Mouse (Mus musculus): ENCODE data around the gene Ociad2. TPM values are rescaled to one million over a fixed set of nuclear protein-coding genes. Genes with fewer than 3 reads are reported as not detected.

Gene Ociad2
- polyA plus RNA-seq, 1 experiment from 2014 or later: 23.0 TPM

- 78% methylated on average over 2 of the region's 2 CpGs for WGBS
- ATAC-seq (replicated peaks; ENCODE audit: insufficient number of reproducible peaks, insufficient read depth, low FRiP score, low read depth): no peak
- no peak overlapping the region for H3K9ac ChIP-seq
Measured at GRCm38 (mm10) chr5:73274941-73275340, 65.9 kb downstream of the Ociad2 start.

GRCm38 (mm10) chr5:73273171-73273570 lies 67.7 kb downstream of the Ociad2 start:
- Histone ChIP-seq H3K27ac (no peak overlapping the region), H3K4me1 (replicated peaks) (peaks cover 25% of the 10 kb centered on the region), H3K9me3 (replicated peaks) (no peaks in the 10 kb centered on the region), H3K4me3 (no peak overlapping the region), H3K36me3 (no peaks in the 10 kb centered on the region), H3K9ac (no peak overlapping the region), H3K4me2 (0 out of 2 replicates have a peak overlapping the region, but pooled peaks have one; percentile 21), H3K27me3 (no peaks in the 10 kb centered on the region)
- 79% methylated on average over 4 of the region's 4 CpGs for WGBS
- ATAC-seq (replicated peaks; ENCODE audit: insufficient number of reproducible peaks, insufficient read depth, low FRiP score, low read depth): no peak

More at GRCm38 (mm10) chr5:73274941-73275340, 65.9 kb downstream of the Ociad2 start:
- H3K27me3 ChIP-seq: no peaks in the 10 kb centered on the region
- H3K4me1 ChIP-seq (replicated peaks): peaks cover 34% of the 10 kb centered on the region
- no peak overlapping the region for H3K4me3 ChIP-seq
- no peaks in the 10 kb centered on the region for H3K36me3 ChIP-seq
- no peaks in the 10 kb centered on the region for H3K9me3 ChIP-seq (replicated peaks)
- H3K27ac ChIP-seq: no peak overlapping the region
- no peak overlapping the region for H3K4me2 ChIP-seq

Other genes starting within 250 kb of the Ociad2 start
- 25.7 and 28.4 TPM in 2 replicates for gene Fryl, start 84.4 kb downstream of the Ociad2 start, polyA plus RNA-seq (2015; fragmentation: Nextera tagmentation; extraction: Ambion mirVana)
- 237 and 244 TPM in 2 replicates for gene Ociad1, start 48.2 kb downstream of the Ociad2 start, polyA plus RNA-seq (2015; fragmentation: Nextera tagmentation; extraction: Ambion mirVana)
- gene Cwh43, start 65.0 kb upstream of the Ociad2 start, polyA plus RNA-seq (2015; fragmentation: Nextera tagmentation; extraction: Ambion mirVana): not detected in 2 replicates
- gene Dcun1d4, start 140.0 kb upstream of the Ociad2 start, polyA plus RNA-seq (2015; fragmentation: Nextera tagmentation; extraction: Ambion mirVana): 15.1 and 15.3 TPM in 2 replicates

All from heart, embryonic 15.5 days (tissue).